Mouse (Mus musculus) embryonic facial prominence, embryonic 14.5 days (tissue): ENCODE results near the gene Nt5c2. TPM values are rescaled to one million over a fixed set of nuclear protein-coding genes. Genes with fewer than 3 reads are reported as not detected.

Source experiments
- ATAC-seq: fragments of 200-750 bp; cut with Nextera tagmentation; 2 replicates; pipeline ENCODE4 v1.8.0; 2017; ENCODE audit warnings: low read depth, moderate number of reproducible peaks, moderate TSS enrichment
- DNase-seq: peaks from one replicate; pipeline ENCODE4 v3.0.0-alpha.2; 2015; ENCODE audit warnings: low spot score
- H3K27ac ChIP-seq: fragments of 300-500 bp; sonication (generic); replicated peaks from 2 replicates; pipeline ENCODE4 v1.5.1; 2014; ENCODE audit warnings: low read depth, mild to moderate bottlenecking, low read length, moderate library complexity
- H3K27me3 ChIP-seq: fragments of 300-500 bp; sonication (generic); replicated peaks from 2 replicates; pipeline ENCODE4 v1.6.1; 2014; ENCODE audit warnings: low read length; ENCODE audit not compliant: control insufficient read depth, insufficient read depth
- H3K36me3 ChIP-seq: fragments of 300-500 bp; sonication (generic); 2 replicates; pipeline ENCODE4 v1.6.1; 2014; ENCODE audit warnings: low read length, mixed read lengths; ENCODE audit not compliant: control insufficient read depth, insufficient read depth
- H3K4me1 ChIP-seq: fragments of 300-500 bp; sonication (generic); 2 replicates; pipeline ENCODE4 v1.6.1; 2014; ENCODE audit warnings: antibody characterized with exemption, low read length; ENCODE audit not compliant: control insufficient read depth, insufficient read depth
- H3K4me2 ChIP-seq: fragments of 300-500 bp; sonication (generic); 2 replicates; pipeline ENCODE4 v1.6.1; 2014; ENCODE audit warnings: low read depth, mild to moderate bottlenecking, low read length, moderate library complexity, mixed read lengths
- H3K4me3 ChIP-seq: fragments of 300-500 bp; sonication (generic); 2 replicates; pipeline ENCODE4 v1.5.1; 2014; ENCODE audit warnings: low read depth, mild to moderate bottlenecking, low read length
- H3K9ac ChIP-seq: fragments of 300-500 bp; sonication (generic); 2 replicates; pipeline ENCODE4 v1.6.1; 2014; ENCODE audit warnings: low read depth, mild to moderate bottlenecking, low read length, moderate library complexity, mixed read lengths
- H3K9me3 ChIP-seq: fragments of 300-500 bp; sonication (generic); 2 replicates; pipeline ENCODE4 v1.6.1; 2016; ENCODE audit warnings: low read length; ENCODE audit not compliant: control insufficient read depth
- WGBS: fragments of 180-500 bp; shearing (Covaris S2); extraction: QIAGEN DNeasy Blood & Tissue Kit; methylation state at CpG from one replicate; pipeline ENCODE4 v1.1.7; 2014; 5-methylcytosine and 5-hydroxymethylcytosine counted together
- polyA plus RNA-seq: library from polyadenylated mRNA; unstranded; fragments of >200 nt; fragmentation: Nextera tagmentation; extraction: Ambion mirVana; gene quantifications from 2 replicates; pipeline ENCODE4 v1.2.1, GENCODE M21; 2014

Gene Nt5c2
- polyA plus RNA-seq, 1 experiment from 2014 or later: 66.3 TPM

DNA sequence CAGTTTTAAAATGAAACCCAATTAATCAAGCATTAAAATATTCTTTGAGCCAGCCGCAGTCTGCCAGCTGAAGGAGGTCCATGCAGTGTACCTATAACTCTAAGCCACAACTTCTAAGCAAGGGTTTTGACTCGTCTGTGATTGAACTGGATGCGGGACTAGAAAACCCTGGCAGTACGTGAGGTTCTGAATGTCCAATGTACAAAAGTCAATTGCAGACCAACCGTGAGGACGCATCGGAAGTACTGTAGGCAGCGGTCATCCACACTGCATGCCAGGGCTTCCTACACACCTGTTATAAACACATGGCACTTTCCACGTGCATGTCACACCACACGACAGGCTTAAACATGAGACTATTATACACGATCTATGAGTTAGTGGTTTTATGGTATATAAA is 101.3 kb downstream of the Nt5c2 start:
- Histone ChIP-seq H3K9me3 (no peaks in the 10 kb centered on the region), H3K9ac (no peak overlapping the region), H3K27me3 (no peaks in the 10 kb centered on the region), H3K4me2 (no peak overlapping the region), H3K27ac (no peak overlapping the region), H3K4me3 (no peak overlapping the region), H3K36me3 (0 out of 2 replicates have a peak, but pooled peaks cover 4% of the 10 kb centered on the region), H3K4me1 (peaks cover 11% of the 10 kb centered on the region)
- WGBS: 88% methylated on average over 11 of the region's 11 CpGs
- no peak for ATAC-seq
- DNase-seq: no peak

DNA sequence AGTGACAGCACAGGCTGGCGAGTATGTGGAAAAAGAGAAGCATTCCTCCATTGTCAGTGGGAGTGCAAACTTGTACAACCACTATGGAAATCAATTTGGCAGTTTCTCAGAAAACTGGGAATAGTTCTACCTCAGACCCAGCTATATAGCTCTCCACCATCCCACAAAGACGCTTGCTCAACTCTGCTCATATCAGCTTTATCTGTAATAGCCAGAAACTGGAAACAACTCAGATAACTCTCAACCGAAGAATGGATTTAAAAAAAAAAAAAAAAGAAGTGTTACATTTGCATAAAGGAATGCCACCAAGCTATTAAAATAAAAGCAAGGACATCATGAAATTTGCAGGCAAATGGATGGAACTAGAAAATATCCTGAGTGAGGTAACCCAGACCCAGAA is 103.5 kb downstream of the Nt5c2 start:
- H3K36me3 ChIP-seq: 0 out of 2 replicates have a peak, but pooled peaks cover 4% of the 10 kb centered on the region
- no peak overlapping the region for H3K4me3 ChIP-seq
- H3K4me2 ChIP-seq: no peak overlapping the region
- H3K9ac ChIP-seq: no peak overlapping the region
- H3K4me1 ChIP-seq: peaks cover 11% of the 10 kb centered on the region
- no peaks in the 10 kb centered on the region for H3K27me3 ChIP-seq
- H3K9me3 ChIP-seq: no peaks in the 10 kb centered on the region
- no peak for ATAC-seq
- no peak for DNase-seq
- no peak overlapping the region for H3K27ac ChIP-seq
- WGBS: 80% methylated on average over 3 of the region's 3 CpGs

DNA sequence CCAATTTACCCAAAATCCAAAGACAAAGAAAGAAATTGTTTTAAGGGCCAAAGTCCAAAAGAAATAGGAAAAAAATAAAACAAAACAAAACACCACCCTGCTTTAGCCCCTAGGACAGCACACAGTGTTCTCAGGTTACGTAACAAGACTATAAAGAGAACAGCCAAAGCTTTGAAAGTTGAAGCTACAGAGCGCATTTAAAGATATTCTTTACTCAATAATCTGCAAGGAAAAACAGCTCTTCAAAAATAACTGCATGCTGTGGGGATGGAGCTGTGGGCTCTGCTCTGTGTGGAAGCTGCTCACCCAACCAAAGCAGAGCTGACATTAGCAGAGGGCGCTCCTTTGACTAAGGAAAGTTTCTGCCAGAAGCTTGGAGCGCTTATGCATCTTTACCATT is 106.0 kb downstream of the Nt5c2 start:
- ATAC-seq: no peak; the same call in 1 of the 2 replicates
- Histone ChIP-seq H3K9me3 (no peaks in the 10 kb centered on the region), H3K27ac (peak overlapping the region; percentile 61; the same call in 1 of the 2 replicates), H3K9ac (no peak overlapping the region), H3K36me3 (0 out of 2 replicates have a peak, but pooled peaks cover 4% of the 10 kb centered on the region), H3K4me2 (no peak overlapping the region), H3K27me3 (no peaks in the 10 kb centered on the region), H3K4me3 (no peak overlapping the region), H3K4me1 (peaks cover 11% of the 10 kb centered on the region)
- 41% methylated on average over 4 of the region's 4 CpGs for whole genome bisulfite sequencing
- peak; percentile 61 for DNase-seq

DNA sequence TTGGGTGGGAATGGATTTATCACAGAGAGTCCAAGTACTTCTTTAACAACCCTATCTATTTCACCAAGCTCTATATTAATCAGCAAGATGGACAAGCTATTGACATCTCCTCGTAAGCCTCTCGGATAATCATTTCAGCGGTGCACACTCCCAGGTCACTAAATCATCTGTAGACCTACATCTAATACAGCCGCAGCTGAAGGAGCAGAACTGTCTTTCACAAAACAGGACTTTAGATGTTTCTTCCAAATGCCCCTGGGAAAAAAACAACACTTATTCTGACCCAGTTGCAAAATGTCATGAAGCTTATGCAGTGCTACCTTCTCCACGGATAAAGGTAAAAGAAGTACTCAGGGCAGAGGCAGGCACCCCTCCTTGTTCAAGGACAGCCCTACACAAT is 106.7 kb downstream of the Nt5c2 start:
- no peak overlapping the region for H3K4me2 ChIP-seq
- H3K36me3 ChIP-seq: 0 out of 2 replicates have a peak, but pooled peaks cover 10% of the 10 kb centered on the region
- H3K27ac ChIP-seq: no peak overlapping the region
- DNase-seq (no peak), ATAC-seq (no peak)
- no peak overlapping the region for H3K4me3 ChIP-seq
- H3K4me1 ChIP-seq: peaks cover 11% of the 10 kb centered on the region
- no peak overlapping the region for H3K9ac ChIP-seq
- H3K27me3 ChIP-seq: no peaks in the 10 kb centered on the region
- 78% methylated on average over 5 of the region's 5 CpGs for WGBS
- no peaks in the 10 kb centered on the region for H3K9me3 ChIP-seq

DNA sequence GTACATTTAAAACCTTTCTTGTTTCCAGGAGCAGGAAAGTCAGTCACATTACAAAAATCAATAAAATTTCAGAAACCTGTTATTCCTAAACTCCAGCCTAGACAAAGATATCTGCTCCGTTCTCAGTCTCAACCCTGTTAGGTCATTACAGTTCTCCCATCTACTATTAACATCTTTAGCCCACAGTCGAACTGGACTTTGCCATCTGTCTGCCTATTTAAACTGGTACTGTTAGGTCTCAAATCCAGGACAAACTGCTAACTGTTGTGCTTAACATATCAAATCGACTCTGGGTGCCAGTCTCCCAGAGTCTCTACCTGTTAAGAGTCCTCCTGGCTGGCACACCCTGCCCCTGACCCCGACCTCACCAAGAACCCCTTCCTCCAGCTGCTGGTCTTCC is 109.0 kb downstream of the Nt5c2 start:
- H3K27me3 ChIP-seq: no peaks in the 10 kb centered on the region
- no peak for DNase-seq
- 0 out of 2 replicates have a peak, but pooled peaks cover 10% of the 10 kb centered on the region for H3K36me3 ChIP-seq
- H3K9me3 ChIP-seq: no peaks in the 10 kb centered on the region
- no peak overlapping the region for H3K4me3 ChIP-seq
- no peak overlapping the region for H3K27ac ChIP-seq
- H3K9ac ChIP-seq: no peak overlapping the region
- peaks cover 11% of the 10 kb centered on the region for H3K4me1 ChIP-seq
- no peak for ATAC-seq
- H3K4me2 ChIP-seq: no peak overlapping the region
- 87% methylated on average over 4 of the region's 4 CpGs for WGBS

DNA sequence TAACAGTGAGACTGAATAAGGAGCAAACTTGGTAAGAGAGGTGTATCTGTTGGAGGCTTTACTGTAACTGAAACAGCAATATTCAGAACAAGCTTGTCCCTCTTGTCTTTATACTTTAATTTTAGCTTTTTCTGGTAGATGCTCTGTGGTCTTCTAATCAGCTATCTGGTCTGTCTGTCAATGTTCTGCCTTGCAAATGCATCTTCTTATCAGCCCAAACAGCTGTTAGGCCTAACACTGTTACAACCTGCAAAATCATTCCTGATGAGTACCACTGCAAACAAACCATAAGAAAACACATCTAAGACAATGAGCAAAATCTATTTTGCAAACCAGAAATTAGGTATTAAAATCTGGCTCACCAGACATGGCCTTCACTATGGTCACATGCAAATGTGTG is 109.6 kb downstream of the Nt5c2 start:
- H3K4me3 ChIP-seq: no peak overlapping the region
- no peak for ATAC-seq

DNA sequence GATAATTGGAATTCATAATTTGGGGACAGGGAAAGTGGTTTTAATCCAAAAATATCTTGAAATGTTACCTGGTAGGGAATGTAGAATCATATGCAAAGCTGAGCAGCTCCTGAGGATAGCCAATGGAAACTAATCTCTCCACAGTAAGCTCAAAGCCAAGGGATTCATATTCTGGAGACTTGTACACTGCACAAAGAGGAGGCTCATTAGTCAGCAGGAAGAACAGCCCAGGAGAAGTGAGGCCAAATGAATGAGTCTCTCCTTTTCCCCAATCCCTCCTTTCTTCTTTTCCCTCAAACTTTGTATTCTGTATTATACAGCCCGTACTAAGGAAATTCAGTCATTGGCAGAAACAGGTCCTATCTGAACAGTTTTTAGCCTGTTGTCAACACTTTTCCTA is 110.0 kb downstream of the Nt5c2 start:
- Histone ChIP-seq H3K27me3 (no peaks in the 10 kb centered on the region), H3K36me3 (0 out of 2 replicates have a peak, but pooled peaks cover 12% of the 10 kb centered on the region), H3K4me3 (no peak overlapping the region), H3K4me1 (peaks cover 11% of the 10 kb centered on the region), H3K4me2 (no peak overlapping the region), H3K9me3 (no peaks in the 10 kb centered on the region), H3K27ac (no peak overlapping the region), H3K9ac (no peak overlapping the region)
- no peak for ATAC-seq
- no peak for DNase-seq
- 100% methylated on average over 1 of the region's 1 CpGs for WGBS

More for the DNA sequence above, 109.6 kb downstream of the Nt5c2 start:
- H3K36me3 ChIP-seq: 0 out of 2 replicates have a peak, but pooled peaks cover 12% of the 10 kb centered on the region
- no peaks in the 10 kb centered on the region for H3K9me3 ChIP-seq
- no peaks in the 10 kb centered on the region for H3K27me3 ChIP-seq
- no peak for DNase-seq
- H3K4me1 ChIP-seq: peaks cover 11% of the 10 kb centered on the region
- H3K4me2 ChIP-seq: no peak overlapping the region
- no peak overlapping the region for H3K9ac ChIP-seq
- no peak overlapping the region for H3K27ac ChIP-seq

DNA sequence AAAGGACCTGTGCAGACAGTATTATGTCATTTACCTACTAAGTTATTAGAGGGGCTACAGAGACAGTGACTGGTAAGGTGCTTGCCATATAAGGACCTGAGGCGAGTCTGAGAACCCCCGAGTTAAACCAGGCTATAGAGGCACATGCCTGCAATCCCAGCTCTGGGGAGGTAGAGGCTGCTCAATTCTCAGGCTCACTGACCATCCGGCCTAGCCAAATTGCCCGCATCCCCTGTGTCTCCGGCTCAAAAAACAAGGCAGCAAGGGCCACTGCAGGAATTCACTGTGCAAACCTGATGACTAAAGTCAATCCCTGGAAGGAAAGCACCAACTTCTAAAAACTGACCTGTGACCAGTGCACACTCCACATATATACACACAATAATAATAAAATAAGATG is 111.6 kb downstream of the Nt5c2 start:
- Histone ChIP-seq H3K27ac (no peak overlapping the region), H3K9ac (no peak overlapping the region), H3K4me3 (no peak overlapping the region), H3K4me2 (no peak overlapping the region), H3K9me3 (no peaks in the 10 kb centered on the region), H3K36me3 (peaks cover 22% of the 10 kb centered on the region), H3K4me1 (no peaks in the 10 kb centered on the region), H3K27me3 (no peaks in the 10 kb centered on the region)
- 93% methylated on average over 5 of the region's 5 CpGs for WGBS
- DNase-seq (no peak), ATAC-seq (no peak)

DNA sequence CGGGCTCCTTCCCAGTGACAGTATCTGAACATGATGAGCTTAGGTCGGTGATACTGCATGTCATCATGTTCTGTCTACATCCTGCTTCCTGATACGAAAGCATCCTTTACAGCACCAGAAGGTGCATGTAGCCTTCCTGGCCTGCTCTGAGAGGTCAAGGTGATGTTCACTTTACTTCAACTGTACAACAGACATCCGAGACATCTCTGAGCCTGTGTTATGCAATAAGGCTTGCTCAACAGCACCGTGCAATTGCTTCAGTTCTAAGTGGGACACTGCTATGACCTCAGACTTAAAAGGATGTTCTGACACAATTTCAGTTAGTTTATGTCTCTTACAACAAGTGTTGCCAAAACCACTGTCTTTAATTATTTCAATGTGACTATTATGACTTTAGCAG is 113.6 kb downstream of the Nt5c2 start:
- H3K4me2 ChIP-seq: no peak overlapping the region
- no peak for DNase-seq
- H3K27me3 ChIP-seq: no peaks in the 10 kb centered on the region
- H3K9me3 ChIP-seq: peaks cover 4% of the 10 kb centered on the region
- H3K4me1 ChIP-seq: no peaks in the 10 kb centered on the region
- ATAC-seq: no peak
- no peak overlapping the region for H3K4me3 ChIP-seq
- WGBS: 81% methylated on average over 5 of the region's 5 CpGs
- H3K27ac ChIP-seq: no peak overlapping the region
- peaks cover 39% of the 10 kb centered on the region for H3K36me3 ChIP-seq
- H3K9ac ChIP-seq: no peak overlapping the region
